Mouse (Mus musculus) lung, postnatal 0 days (tissue): ENCODE measurements around the gene Rps6kb1. TPM values are rescaled to one million over a fixed set of nuclear protein-coding genes. Genes with fewer than 3 reads are reported as not detected.
"Not testable (repeated sequence)": the region's sequence is repeated elsewhere in the genome, so short reads cannot be mapped to it uniquely, and the experiment has no call there.

Source experiments
- ATAC-seq: fragments of 200-750 bp; cut with Nextera tagmentation; 2 replicates; pipeline ENCODE4 v1.8.0; 2017; ENCODE audit warnings: moderate library complexity
- DNase-seq: peaks from one replicate; pipeline ENCODE4 v3.0.0-alpha.2; 2016; ENCODE audit warnings: low spot score
- H3K27ac ChIP-seq: fragments of 300-500 bp; sonication (generic); 2 replicates; pipeline ENCODE4 v1.5.1; 2014; ENCODE audit warnings: antibody characterized with exemption, mild to moderate bottlenecking, low read length, mixed read lengths
- H3K27me3 ChIP-seq: fragments of 300-500 bp; sonication (generic); replicated peaks from 2 replicates; pipeline ENCODE4 v1.6.1; 2014; ENCODE audit warnings: low read length, mixed read lengths; ENCODE audit not compliant: insufficient read depth
- H3K36me3 ChIP-seq: fragments of 300-500 bp; sonication (generic); 2 replicates; pipeline ENCODE4 v1.6.1; 2014; ENCODE audit warnings: low read length, mixed read lengths; ENCODE audit not compliant: insufficient read depth
- H3K4me1 ChIP-seq: fragments of 300-500 bp; sonication (generic); 2 replicates; pipeline ENCODE4 v1.6.1; 2014; ENCODE audit warnings: antibody characterized with exemption, low read depth, low read length, mixed read lengths; ENCODE audit not compliant: insufficient read depth
- H3K4me2 ChIP-seq: fragments of 300-500 bp; sonication (generic); replicated peaks from 2 replicates; pipeline ENCODE4 v1.6.1; 2014; ENCODE audit warnings: low read depth, mild to moderate bottlenecking, low read length, moderate library complexity, mixed read lengths
- H3K4me3 ChIP-seq: fragments of 300-500 bp; sonication (generic); 2 replicates; pipeline ENCODE4 v1.5.1; 2014; ENCODE audit warnings: low read depth, low read length
- H3K9ac ChIP-seq: fragments of 300-500 bp; sonication (generic); replicated peaks from 2 replicates; pipeline ENCODE4 v1.6.1; 2014; ENCODE audit warnings: low read depth, mild to moderate bottlenecking
- H3K9me3 ChIP-seq: fragments of 300-500 bp; sonication (generic); 2 replicates; pipeline ENCODE4 v1.6.1; 2016; ENCODE audit warnings: low read length, mixed read lengths
- CTCF ChIP-seq: IDR thresholded peaks from 2 replicates; pipeline ENCODE4 v1.5.1; 2016; ENCODE audit warnings: antibody characterized with exemption, mild to moderate bottlenecking
- EP300 ChIP-seq: IDR thresholded peaks from 2 replicates; pipeline ENCODE4 v1.6.1; 2016; ENCODE audit warnings: antibody characterized with exemption, mild to moderate bottlenecking, control low read depth
- WGBS: fragments of 180-500 bp; shearing (Covaris S2); extraction: QIAGEN DNeasy Blood & Tissue Kit; methylation state at CpG from one replicate; pipeline ENCODE4 v1.1.7; 2014; 5-methylcytosine and 5-hydroxymethylcytosine counted together
- microRNA counts: library from miRNA; unstranded; fragments of <30 nt; microRNA quantifications from one replicate; lab custom pipeline; 2015
- microRNA-seq: library from miRNA; unstranded; fragments of <30 nt; microRNA quantifications from one replicate; pipeline ENCODE4, GENCODE M21; 2016
- polyA plus RNA-seq: library from polyadenylated mRNA; unstranded; fragments of >200 nt; fragmentation: Nextera tagmentation; extraction: Ambion mirVana; gene quantifications from 2 replicates; pipeline ENCODE4 v1.2.1, GENCODE M21; 2015

The Rps6kb1 gene
- polyA plus RNA-seq, 1 experiment from 2014 or later = 35.5 TPM

DNA sequence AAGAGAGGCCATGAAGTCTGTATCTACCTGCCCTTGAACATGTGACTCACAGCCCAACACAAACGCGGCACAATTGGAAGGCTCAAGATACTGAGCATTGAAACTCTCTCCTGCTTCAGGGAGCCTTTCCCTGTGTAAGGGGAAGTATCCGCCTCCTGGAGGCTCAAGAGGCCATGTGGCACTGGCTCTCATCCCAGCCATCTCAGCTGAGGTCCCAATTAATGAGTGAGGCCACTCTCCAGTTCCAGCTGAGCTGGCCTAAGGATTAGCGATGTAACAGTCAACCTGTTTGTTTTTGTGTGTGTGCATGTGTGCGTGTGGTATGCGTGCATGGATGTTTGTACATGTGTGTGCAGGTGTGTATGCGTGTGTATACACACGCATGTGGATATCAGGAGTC, 76.3 kb downstream of the Rps6kb1 start:
- Histone ChIP-seq H3K36me3 (no peaks in the 10 kb centered on the region), H3K4me3 (no peak overlapping the region), H3K27ac (no peak overlapping the region), H3K9me3 (no peaks in the 10 kb centered on the region), H3K4me2 (no peak overlapping the region), H3K4me1 (no peaks in the 10 kb centered on the region), H3K9ac (no peak overlapping the region), H3K27me3 (no peaks in the 10 kb centered on the region)
- DNase-seq = peak; percentile 25
- TF ChIP-seq CTCF (no peak), EP300 (no peak)
- WGBS = 64% methylated on average over 8 of the region's 8 CpGs
- no peak for ATAC-seq

DNA sequence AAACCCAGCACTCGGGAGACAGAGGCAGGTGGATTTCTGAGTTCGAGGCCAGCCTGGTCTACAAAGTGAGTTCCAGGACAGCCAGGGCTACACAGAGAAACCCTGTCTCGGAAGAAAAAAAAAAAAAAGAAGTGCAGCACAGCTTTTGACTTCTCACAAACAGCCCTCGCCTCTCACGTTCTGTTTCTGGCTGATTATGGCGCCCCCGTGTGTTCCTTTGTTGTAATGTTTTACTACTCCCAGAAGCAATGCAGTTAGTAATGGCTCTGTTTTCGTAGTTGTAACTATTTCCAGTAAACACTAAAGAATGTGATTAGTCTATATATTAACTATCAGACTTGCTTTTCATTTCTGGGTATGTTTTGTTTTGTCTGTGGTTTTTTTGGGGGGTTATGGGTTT, 80.3 kb downstream of the Rps6kb1 start:
- peak; percentile 79 for TF ChIP-seq CTCF
- not testable (repeated sequence) for H3K36me3 ChIP-seq, H3K4me3 ChIP-seq, H3K4me2 ChIP-seq, H3K27ac ChIP-seq, H3K27me3 ChIP-seq, H3K9me3 ChIP-seq, H3K9ac ChIP-seq, H3K4me1 ChIP-seq
- ATAC-seq (peak; percentile 43; the same call in 1 of the 2 replicates), DNase-seq (peak; percentile 85)
- WGBS = 12% methylated on average over 8 of the region's 8 CpGs

DNA sequence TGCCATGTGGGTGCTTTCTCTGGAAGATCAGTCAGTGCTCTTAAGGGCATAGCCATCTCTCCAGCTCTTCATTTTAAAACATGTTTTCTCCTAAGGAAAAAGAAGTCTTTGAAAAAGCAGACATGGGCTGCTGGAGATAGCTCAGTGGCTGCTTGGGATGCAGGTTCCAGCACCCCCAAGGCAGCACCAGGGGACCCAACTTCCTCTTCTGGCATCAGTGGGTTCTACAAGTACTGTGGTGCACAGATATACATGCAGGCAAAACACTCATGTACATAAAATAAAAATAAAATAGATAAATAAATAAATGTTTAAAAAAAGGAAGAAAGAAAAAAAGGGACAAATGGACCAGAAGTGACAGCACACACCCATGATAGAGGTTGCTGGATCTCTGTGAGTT, 82.0 kb downstream of the Rps6kb1 start:
- Histone ChIP-seq H3K27ac (no peak overlapping the region), H3K9ac (no peak overlapping the region), H3K4me1 (no peaks in the 10 kb centered on the region), H3K4me3 (no peak overlapping the region), H3K36me3 (no peaks in the 10 kb centered on the region), H3K9me3 (no peaks in the 10 kb centered on the region), H3K4me2 (no peak overlapping the region), H3K27me3 (no peaks in the 10 kb centered on the region)
- DNase-seq (no peak), ATAC-seq (no peak)
- TF ChIP-seq EP300 (no peak), CTCF (no peak)

DNA sequence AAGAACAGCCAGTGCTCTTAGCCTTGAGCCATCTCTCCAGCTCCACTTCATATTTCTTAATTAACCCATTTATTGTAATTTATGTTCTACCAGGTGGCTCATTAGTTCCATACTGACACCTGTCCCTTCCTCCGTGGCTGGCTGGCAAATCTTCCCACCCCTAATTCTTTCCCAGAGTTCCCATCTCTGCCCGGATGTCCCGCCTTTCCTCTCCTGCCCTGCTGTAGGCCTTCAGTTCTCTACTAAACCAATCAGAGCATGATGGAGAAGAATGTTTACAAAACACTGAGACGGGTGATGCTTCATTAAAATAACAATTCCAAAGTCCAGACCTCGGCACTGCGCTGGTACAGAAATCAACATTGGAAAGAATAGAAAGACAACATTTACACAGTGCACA, 85.7 kb downstream of the Rps6kb1 start:
- Histone ChIP-seq H3K4me1 (no peaks in the 10 kb centered on the region), H3K36me3 (no peaks in the 10 kb centered on the region), H3K4me2 (no peak overlapping the region), H3K27me3 (no peaks in the 10 kb centered on the region), H3K9me3 (no peaks in the 10 kb centered on the region), H3K9ac (no peak overlapping the region), H3K27ac (no peak overlapping the region), H3K4me3 (no peak overlapping the region)
- ATAC-seq = no peak
- WGBS = 81% methylated on average over 6 of the region's 6 CpGs
- TF ChIP-seq EP300 (no peak), CTCF (no peak)
- no peak for DNase-seq

DNA sequence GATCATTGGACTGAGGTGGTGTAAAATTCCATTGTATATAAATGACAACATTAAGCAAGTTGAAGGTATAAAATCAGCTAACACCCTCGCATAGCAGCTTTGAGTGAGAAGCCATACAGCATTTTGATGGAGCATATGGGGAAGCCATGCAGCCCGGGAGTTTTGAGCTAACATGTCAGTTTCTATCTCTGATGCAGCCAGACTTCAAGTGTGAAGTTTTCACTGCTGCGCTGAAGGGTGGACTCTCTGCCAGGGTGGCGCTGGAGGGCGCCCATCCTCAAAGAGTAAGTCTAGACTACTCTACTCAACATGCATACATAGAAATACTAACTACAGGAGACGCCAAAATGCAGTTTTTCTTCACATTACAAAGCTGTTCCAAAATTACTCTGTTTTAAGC, 87.1 kb downstream of the Rps6kb1 start:
- Histone ChIP-seq H3K4me2 (no peak overlapping the region), H3K27ac (no peak overlapping the region), H3K4me1 (no peaks in the 10 kb centered on the region), H3K9me3 (no peaks in the 10 kb centered on the region), H3K4me3 (no peak overlapping the region), H3K27me3 (no peaks in the 10 kb centered on the region), H3K9ac (no peak overlapping the region), H3K36me3 (no peaks in the 10 kb centered on the region)
- WGBS = 76% methylated on average over 6 of the region's 6 CpGs
- TF ChIP-seq EP300 = no peak
- TF ChIP-seq CTCF = no peak
- ATAC-seq (no peak), DNase-seq (no peak)

DNA sequence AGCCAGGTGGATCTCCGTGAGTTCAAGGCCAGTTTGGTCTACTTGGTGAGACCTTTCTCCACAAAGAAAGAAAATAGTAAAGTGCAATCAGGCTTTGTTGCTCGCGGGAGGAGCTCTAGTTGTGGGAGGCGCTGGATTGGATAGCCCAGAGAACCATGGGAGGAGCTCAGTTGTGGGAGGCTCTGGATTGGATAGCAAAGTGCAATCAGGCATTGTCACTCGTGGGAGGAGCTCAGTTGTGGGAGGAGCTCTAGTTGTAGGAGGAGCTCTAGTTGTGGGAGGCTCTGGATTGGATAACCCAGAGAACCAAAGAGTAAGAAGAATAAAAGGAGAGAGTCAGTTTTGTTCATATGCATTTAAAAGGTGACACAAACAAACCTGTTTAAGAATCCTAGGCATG, 90.6 kb downstream of the Rps6kb1 start:
- Histone ChIP-seq H3K9ac (no peak overlapping the region), H3K4me2 (no peak overlapping the region), H3K4me1 (no peaks in the 10 kb centered on the region), H3K27me3 (no peaks in the 10 kb centered on the region), H3K36me3 (no peaks in the 10 kb centered on the region), H3K4me3 (no peak overlapping the region), H3K9me3 (no peaks in the 10 kb centered on the region), H3K27ac (no peak overlapping the region)
- TF ChIP-seq CTCF (no peak), EP300 (no peak)
- WGBS = 87% methylated on average over 5 of the region's 5 CpGs
- DNase-seq (no peak), ATAC-seq (no peak)

MicroRNAs within 50 kb of the gene (microRNA counts, 519-probe panel; counts per million panel counts)
- microRNA mmu-miR-21 (lab: Ali Mortazavi, UCI) = 6,712 counts per million, percentile 89 among the panel's probes with 10 or more counts

Small RNA genes within 50 kb of the gene (microRNA-seq; reads per million reads assigned to microRNA genes)
- 32,722 reads per million, percentile 98 among the genes with 10 or more reads in this experiment for gene Mir21a

Other genes starting within 250 kb of the Rps6kb1 start
- 5.8 and 7.9 TPM in 2 replicates for gene Med13, start 187.2 kb downstream of the Rps6kb1 start, polyA plus RNA-seq
- gene Rnft1, start 60.1 kb downstream of the Rps6kb1 start, polyA plus RNA-seq = 40.0 and 44.6 TPM in 2 replicates
- 7.3 and 7.5 TPM in 2 replicates for gene Tubd1, start 186 bp upstream of the Rps6kb1 start, polyA plus RNA-seq
- gene Vmp1, start 139.0 kb upstream of the Rps6kb1 start, polyA plus RNA-seq = 181 and 202 TPM in 2 replicates
- 11.7 and 12.2 TPM in 2 replicates for gene Ptrh2, start 139.2 kb upstream of the Rps6kb1 start, polyA plus RNA-seq
- gene Cltc, start 212.8 kb upstream of the Rps6kb1 start, polyA plus RNA-seq = 63.7 and 67.7 TPM in 2 replicates